Mouse (Mus musculus) thymus, adult 2 months (tissue): ENCODE measurements at regions not wholly inside any gene's neighbourhood (a gene's known extent, or its start where the extent isn't known, plus 50 kb on each side); places are given as distances from the start of the nearest gene placed in this dataset.

ENCODE experiments used
- CTCF ChIP-seq: fragments of 200-500 bp; IDR thresholded peaks from 2 replicates; pipeline ENCODE4 v1.5.1; 2012; ENCODE audit warnings: mild to moderate bottlenecking, control low read depth, low read length, moderate library complexity, borderline replicate concordance; ENCODE audit not compliant: control insufficient read depth, poor library complexity, insufficient read depth; ENCODE audit errors: extremely low read depth
- POLR2A ChIP-seq: fragments of 200-500 bp; IDR thresholded peaks from 2 replicates; pipeline ENCODE4 v1.6.1; 2012; ENCODE audit warnings: mild to moderate bottlenecking, low read length, control low read depth, moderate library complexity; ENCODE audit not compliant: control insufficient read depth, poor library complexity, insufficient read depth; ENCODE audit errors: extremely low read depth

DNA sequence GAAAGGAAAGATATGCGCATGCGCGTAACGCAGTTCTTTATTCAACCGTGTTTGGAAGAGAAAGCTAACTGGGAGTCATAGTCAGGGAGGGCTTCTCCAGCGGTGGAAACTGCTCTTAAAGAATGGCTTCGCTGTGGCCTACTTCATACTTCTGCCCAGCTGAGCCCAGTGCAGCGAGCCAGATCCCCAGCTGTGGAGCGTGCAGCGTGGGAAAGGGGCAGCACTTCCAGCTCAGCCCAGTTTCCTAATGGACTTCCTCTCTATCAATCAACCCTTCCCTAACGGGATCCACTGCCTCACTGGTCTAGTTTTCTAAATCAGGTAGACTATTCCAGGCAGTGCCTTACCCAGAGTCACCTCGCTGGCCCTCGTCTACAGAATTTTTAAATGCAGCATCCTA, 64.1 kb upstream of the Ano6 start:
- TF ChIP-seq CTCF (no peak), POLR2A (no peak)
